Mouse (Mus musculus): ENCODE measurements around the gene Serinc5.

The Serinc5 gene

GRCm38 (mm10) chr13:92613094-92613493 is 2.2 kb downstream of the Serinc5 start:
- DNase-seq (ENCODE audit: low read depth, low spot score): no peak

- no peak for DNase-seq (ENCODE audit: low read depth, low spot score)
Observed at GRCm38 (mm10) chr13:92615201-92615600, 4.3 kb downstream of the Serinc5 start.

- DNase-seq (ENCODE audit: low read depth, low spot score): no peak
Observed at GRCm38 (mm10) chr13:92616459-92616858, 5.6 kb downstream of the Serinc5 start.

- DNase-seq (ENCODE audit: low read depth, low spot score): no peak
Observed at GRCm38 (mm10) chr13:92626196-92626595, 15.3 kb downstream of the Serinc5 start.

- no peak for DNase-seq (ENCODE audit: low read depth, low spot score)
Observed at GRCm38 (mm10) chr13:92626725-92627124, 15.8 kb downstream of the Serinc5 start.

- DNase-seq (ENCODE audit: low read depth, low spot score): no peak
Observed at GRCm38 (mm10) chr13:92629509-92629908, 18.6 kb downstream of the Serinc5 start.

GRCm38 (mm10) chr13:92631450-92631849 is 20.6 kb downstream of the Serinc5 start:
- no peak for DNase-seq (ENCODE audit: low read depth, low spot score)

- DNase-seq (ENCODE audit: low read depth, low spot score): no peak
Observed at GRCm38 (mm10) chr13:92632550-92632949, 21.7 kb downstream of the Serinc5 start.

- DNase-seq (ENCODE audit: low read depth, low spot score): no peak
Observed at GRCm38 (mm10) chr13:92635040-92635439, 24.1 kb downstream of the Serinc5 start.

GRCm38 (mm10) chr13:92636226-92636909 is 25.5 kb downstream of the Serinc5 start:
- DNase-seq (ENCODE audit: low read depth, low spot score): no peak

- DNase-seq (ENCODE audit: low read depth, low spot score): peak; percentile 72
Observed at GRCm38 (mm10) chr13:92636910-92637275, 26.0 kb downstream of the Serinc5 start.

GRCm38 (mm10) chr13:92639093-92640014 is 28.5 kb downstream of the Serinc5 start:
- DNase-seq (ENCODE audit: low read depth, low spot score): no peak

- no peak for DNase-seq (ENCODE audit: low read depth, low spot score)
Observed at GRCm38 (mm10) chr13:92644199-92644598, 33.3 kb downstream of the Serinc5 start.

GRCm38 (mm10) chr13:92644753-92645152 is 33.9 kb downstream of the Serinc5 start:
- DNase-seq (ENCODE audit: low read depth, low spot score): no peak

- no peak for DNase-seq (ENCODE audit: low read depth, low spot score)
Observed at GRCm38 (mm10) chr13:92647695-92648094, 36.8 kb downstream of the Serinc5 start.

- no peak for DNase-seq (ENCODE audit: low read depth, low spot score)
Observed at GRCm38 (mm10) chr13:92649111-92649510, 38.2 kb downstream of the Serinc5 start.

GRCm38 (mm10) chr13:92650956-92651355 is 40.1 kb downstream of the Serinc5 start:
- DNase-seq (ENCODE audit: low read depth, low spot score): no peak

GRCm38 (mm10) chr13:92652498-92652897 is 41.6 kb downstream of the Serinc5 start:
- DNase-seq (ENCODE audit: low read depth, low spot score): no peak

GRCm38 (mm10) chr13:92653283-92653682 is 42.4 kb downstream of the Serinc5 start:
- no peak for DNase-seq (ENCODE audit: low read depth, low spot score)

- DNase-seq (ENCODE audit: low read depth, low spot score): no peak
Observed at GRCm38 (mm10) chr13:92656815-92657513, 46.1 kb downstream of the Serinc5 start.

GRCm38 (mm10) chr13:92659611-92660010 is 48.7 kb downstream of the Serinc5 start:
- no peak for DNase-seq (ENCODE audit: low read depth, low spot score)

Measured in embryo, embryonic 11.5 days (tissue).